Mouse (Mus musculus) cerebellum, adult 9-11 months (tissue): ENCODE data around the gene Gm21970.

Source experiments
- DNase-seq: peaks from one replicate; pipeline ENCODE4 v3.0.0; 2022

Gene Gm21970

DNA sequence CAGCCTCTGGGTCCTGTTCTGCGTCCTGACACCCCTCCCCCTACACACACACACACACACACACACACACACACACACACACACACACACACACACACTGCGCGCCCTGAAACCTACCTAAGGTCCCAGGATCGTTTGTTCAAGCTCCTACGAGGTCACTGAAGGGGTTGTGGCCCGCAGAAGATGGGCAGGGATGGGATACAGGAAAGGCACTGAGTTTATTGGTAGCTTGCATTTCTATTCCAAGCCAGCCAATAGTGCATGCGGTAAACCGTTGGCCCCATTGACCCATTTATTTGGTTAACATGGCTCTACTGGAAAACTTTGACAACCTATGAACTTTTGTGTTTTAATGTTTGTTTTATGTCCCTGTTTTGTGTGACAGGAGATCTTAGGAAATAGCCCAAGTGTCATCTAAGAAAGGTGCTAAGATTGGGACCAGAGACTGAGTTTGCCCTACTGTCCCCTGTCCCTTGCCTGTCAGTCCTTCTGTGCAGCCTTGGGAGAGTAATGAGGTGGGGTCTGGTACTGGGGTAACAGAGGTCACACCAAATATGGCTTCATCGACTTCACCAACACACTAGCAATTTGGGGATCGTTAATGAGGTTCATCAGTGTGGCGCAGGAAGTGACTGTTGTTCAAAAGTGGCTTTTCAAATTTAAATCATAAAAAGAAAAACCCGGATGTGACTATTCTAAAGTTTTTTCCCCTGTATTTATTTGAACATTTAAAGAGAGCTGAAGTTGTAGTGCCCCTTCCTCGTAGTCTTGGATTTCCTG lies 17.9 kb upstream of the Gm21970 start:
- DNase-seq: no peak

DNA sequence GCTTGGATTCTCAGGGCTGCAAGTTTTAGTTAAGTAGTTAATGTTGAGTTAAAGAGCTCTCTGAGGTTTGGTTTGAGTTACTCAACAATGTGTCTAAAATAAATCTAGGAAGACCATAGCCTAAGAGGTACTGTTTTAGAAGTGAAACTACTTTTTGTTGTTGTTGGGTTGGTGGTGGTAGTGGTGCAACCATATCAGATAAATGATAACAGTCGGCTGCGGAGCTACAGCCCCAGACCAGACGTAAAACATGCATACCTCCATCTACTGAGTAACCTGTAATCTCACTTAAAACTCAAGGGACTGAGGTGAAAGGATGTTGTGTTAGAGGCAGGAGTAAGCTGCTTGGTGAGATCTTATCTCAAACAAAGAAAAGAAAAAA lies 17.3 kb upstream of the Gm21970 start:
- DNase-seq: no peak

DNA sequence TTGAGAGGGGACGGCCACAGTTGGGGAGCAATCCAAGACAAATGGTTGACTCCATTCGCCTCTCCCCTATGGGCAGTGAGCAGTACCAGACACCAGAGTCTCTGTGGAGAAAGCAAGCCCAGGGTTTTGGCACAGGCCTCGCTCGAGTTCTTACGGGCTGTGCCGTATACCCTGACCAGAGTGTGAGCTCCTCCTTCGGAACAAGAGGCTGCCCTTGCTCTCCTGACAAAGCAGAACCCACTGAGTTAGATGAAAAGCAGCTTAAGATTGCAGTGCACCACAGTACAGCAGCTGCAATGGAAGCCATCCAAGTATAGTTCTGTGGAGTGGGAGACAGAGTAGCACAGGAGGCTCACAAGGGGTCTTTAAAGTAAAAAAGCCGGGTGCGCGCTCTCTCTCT lies 14.8 kb upstream of the Gm21970 start:
- DNase-seq: no peak

DNA sequence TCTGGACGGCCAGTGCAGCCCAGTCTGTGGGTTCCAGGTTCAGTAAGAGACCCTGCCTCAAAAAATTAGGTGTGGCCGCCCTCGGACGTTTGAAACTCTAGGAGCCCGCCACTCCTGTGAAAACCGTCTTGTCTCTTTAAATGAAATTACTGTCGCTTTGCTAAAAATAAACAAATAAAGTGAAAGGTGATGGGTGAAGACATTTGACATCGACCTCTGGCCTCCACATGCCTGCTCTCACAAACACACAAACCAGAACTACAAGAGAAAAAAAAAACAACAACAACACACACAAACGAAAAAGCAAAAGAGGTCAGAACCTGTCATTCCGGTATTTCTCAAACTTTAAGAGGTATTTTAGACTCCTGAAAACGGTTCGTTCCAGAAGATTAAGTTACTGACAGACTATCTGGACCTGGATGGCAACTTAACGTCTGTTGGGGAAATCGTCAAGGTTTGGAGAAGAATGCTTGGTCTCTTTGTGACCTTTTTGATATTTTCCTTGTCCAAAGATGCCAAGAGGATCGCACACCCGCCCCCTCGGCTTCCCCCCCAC lies 13.0 kb upstream of the Gm21970 start:
- DNase-seq: no peak

DNA sequence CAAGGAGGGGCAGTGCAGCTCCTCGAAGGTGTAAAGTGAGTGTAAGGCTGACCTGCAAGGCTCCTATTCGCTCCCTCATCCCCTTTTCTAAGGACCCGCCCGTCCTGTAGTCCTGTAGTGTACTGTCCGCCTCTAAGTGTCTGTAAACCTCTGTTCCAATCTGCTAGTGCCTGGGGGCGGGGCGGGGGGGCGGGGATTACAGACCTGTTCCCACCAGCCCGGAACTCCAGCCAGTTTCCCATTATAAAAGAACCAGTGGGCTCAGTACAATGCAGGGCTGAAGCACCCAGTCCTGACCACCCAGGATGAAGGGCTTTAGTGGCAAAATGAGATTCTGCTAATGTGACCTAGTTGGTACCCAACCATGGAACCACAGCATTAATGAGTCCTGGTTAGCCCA lies 12.5 kb upstream of the Gm21970 start:
- no peak for DNase-seq

GRCm38 (mm10) chr16:91379412-91379811 lies 12.1 kb upstream of the Gm21970 start:
- no peak for DNase-seq

- DNase-seq: no peak
Measured at GRCm38 (mm10) chr16:91380151-91380550, 11.4 kb upstream of the Gm21970 start.

DNA sequence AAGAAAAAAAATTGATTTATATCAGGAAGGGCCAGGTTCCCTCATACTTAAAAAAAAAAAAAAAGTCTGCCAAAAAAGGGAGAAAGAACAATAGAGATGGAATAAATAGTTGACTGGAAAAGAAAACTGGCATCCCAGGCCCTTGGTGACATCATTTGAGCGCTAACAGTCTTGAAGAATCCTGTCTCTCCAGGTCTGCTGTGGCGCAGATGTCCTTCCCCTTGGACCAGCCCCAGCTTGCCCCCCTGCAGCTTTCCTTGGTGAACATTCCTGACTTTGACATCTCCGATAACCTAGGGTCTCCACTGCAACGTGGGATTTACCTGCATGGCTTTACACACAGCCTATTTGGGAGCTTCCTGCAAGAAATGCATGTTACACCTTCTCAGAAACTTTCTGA lies 9.9 kb upstream of the Gm21970 start:
- DNase-seq: no peak

DNA sequence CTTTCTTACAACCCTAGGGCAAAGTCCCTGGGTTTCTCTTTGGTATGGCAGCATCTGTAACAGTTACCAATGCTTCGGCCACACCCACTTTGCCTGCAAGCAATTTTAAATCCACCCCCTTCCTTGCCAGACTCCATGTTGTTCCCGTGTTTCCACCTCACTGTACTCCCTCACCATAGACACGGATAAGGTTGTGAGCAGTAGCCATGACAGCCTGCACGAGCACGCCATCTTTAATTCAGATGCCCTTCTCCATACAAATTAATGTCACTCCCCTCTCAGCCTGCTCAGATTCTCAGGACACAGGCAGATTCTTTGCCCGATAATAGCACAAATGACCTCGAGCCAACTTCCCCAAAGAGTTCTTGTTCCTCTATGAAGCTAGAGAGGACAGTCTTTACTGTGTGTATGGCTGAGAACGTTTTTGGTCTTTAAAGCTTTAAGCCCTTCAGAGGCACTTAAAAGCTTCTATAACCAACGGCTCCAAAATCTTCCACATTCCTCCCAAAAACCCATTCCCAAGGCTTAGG lies 9.2 kb upstream of the Gm21970 start:
- no peak for DNase-seq

GRCm38 (mm10) chr16:91384221-91384620 lies 7.3 kb upstream of the Gm21970 start:
- no peak for DNase-seq

DNA sequence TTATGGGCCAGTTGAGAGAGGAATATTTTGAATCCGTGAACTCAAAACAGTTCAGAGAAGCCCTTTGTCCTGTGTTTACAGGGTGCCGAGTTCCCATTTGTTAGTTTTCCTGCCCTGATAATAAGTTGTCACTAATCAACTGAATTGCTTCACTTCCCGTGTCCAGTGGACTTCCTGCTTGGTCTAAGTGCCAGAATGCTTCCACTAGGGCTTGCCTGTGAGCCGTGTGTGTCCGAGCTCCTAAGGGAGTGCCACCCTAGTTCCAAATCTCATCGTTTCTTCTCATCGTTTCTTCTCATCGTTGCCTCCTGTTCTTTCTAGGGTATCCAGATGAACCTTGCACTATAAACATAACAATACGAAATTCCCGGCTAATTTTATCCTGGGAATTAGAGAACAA lies 5.9 kb upstream of the Gm21970 start:
- DNase-seq: no peak

- no peak for DNase-seq
Measured at GRCm38 (mm10) chr16:91386419-91387120, 5.0 kb upstream of the Gm21970 start.

DNA sequence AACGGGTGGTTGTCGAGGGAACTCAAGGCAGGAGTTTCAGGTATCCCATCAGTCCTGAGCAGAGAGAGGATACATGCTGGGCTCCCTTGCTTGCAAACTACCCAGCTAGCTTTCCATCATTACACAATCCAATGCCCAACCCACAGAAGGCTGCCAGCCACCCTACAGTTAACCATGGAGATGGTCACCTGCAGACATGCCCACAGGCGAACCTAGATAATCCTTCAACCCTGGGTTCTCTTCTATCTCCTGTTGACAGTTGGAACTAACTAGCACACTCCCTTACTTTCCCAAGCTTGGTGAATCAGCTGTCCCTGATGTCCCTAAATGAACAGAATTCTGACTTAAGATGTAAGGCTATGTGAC lies 4.4 kb upstream of the Gm21970 start:
- no peak for DNase-seq

DNA sequence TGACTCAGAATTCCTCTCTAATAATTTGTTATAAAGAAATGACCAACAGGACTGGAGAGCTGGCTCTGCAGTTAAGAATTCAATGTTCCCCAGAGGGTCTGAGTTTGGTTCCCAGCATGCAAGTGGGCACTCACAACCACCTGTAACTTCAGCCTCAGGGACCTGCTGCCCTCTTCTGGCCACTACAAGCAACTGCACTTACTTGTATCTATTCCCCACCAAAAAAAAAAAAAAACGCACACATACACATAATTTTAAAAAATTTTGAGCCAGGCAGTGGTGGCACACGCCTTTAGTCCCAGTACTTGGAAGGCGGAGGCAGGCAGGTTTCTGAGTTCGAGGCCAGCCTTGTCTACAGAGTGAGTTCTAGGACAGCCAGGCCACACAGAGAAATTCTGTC lies 1.4 kb upstream of the Gm21970 start:
- no peak for DNase-seq

GRCm38 (mm10) chr16:91394826-91395410 lies 3.4 kb downstream of the Gm21970 start:
- DNase-seq: no peak

DNA sequence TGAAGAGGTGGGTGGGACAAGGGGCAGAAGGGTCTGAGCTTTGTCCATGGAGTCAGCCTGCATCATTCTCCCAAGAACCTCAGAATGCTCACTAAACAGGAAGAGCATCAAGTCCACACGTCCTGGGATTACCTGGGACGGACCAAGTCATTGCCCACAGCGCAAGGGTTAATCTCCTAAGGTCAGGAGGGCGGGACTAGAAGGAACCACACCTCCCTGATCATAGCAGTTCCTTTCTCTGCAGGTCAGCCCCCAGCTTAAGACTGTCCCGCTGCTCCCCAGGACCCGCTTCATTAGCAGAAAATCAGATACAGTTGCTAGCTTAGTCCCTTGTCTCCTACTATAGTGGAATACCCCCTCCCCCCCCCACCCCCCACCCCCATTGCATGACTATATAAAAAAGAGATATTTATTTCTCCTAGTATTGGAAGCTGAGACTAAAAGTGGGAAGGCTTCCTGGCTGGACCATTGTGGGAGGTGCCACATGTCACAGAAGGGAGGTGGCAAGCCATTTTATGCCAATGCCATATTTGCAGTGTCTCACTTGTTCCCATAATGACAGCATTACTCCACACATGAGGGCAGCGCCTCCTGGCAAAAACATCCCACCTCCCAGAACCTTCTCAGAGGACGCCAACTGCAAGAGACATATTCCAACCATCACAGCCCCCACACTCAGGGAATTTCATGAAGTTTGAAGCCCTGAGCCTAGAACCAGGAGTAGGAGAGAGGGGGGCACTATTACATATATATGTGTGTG lies 4.3 kb downstream of the Gm21970 start:
- DNase-seq: no peak

DNA sequence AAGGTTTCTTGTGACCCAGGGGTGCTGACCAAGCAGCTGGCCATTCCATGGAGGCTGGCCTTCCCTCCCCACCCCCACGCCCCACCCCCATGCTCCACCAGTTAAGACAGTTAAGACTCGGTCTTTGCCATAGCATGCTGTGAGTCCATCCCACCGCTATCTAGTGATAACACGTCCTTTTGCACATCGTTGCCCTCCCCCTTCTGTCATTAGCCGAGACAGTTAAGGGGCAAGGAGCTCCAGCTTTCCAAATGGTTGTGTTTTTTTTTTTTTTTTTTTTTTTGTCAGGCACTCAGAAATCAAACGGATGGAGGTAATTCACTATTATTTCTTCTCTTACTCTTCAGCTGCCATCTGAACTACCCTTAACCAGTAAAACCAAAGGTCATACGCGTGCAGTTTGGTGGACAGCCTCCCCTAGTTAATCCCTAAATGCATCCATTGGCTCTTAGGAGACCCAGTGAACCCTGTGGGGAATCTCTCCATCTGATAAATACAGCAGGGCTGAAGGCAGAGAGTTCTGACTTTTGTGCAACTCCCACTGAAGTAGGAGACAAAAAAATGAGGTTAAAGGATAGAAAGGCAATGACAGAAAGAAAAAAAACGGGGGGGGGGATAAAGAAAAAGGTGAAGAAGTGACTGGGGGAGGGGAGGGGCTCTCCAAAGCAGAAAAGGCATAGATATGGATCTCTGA lies 5.5 kb downstream of the Gm21970 start:
- DNase-seq: no peak

GRCm38 (mm10) chr16:91398030-91398429 lies 6.5 kb downstream of the Gm21970 start:
- no peak for DNase-seq

DNA sequence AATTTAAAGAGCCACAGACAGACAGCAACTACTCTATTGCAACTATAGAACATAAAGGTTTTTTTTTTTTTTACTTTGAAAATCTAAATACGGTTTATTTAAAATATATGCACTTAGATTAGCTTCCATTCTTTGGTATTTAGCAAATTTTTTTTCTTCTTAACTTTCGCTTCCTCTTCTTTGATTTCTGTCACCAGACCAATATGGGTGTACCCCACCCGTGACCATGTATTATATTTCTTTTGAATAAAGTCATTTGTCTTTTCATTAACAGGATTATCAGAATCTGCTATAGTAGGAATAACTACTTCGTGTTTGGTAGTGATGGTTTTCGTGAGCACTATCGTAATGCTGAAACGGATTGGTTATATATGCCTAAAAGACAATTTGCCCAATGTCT lies 7.4 kb downstream of the Gm21970 start:
- no peak for DNase-seq

DNA sequence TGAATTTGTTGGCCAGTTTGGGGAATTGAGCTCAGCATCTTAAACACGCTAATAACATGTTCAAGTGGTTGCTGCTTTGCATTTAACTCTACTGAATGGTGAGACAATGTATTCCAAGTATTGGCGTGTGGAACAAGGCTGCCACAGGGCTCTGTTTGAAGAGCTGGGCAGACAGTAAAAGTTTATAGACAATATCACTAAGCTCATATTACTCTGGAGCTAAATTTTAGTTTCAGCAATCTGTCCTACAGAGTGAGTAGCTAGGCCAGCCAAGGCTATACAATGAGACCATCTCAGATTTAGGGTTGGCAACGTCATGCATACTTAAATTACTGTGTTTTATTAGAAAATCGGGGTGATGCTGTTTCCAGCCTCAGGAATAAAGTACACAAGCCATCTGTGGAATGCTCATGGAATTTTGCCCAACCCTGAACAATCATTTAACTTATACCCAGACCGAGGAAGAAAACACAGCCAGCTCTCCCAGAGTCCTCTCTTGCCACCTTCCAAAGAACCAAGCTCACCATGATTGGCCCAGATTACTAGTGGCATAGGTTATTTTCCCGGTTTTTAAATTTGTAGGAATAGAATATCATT lies 10.1 kb downstream of the Gm21970 start:
- no peak for DNase-seq

GRCm38 (mm10) chr16:91403784-91404183 lies 12.3 kb downstream of the Gm21970 start:
- no peak for DNase-seq

GRCm38 (mm10) chr16:91404187-91404586 lies 12.7 kb downstream of the Gm21970 start:
- DNase-seq: no peak
